Mouse (Mus musculus): ENCODE data around the gene P3h3. TPM values are rescaled to one million over a fixed set of nuclear protein-coding genes. Genes with fewer than 3 reads are reported as not detected.
A peak's percentile ranks its signal among the peaks of the same experiment; 100 is the strongest.
"Not testable (repeated sequence)": the region's sequence is repeated elsewhere in the genome, so short reads cannot be mapped to it uniquely, and the experiment has no call there.

Gene P3h3
- total RNA-seq, 2 experiments from 2014 or later = 25.9 to 32.9 TPM

DNA sequence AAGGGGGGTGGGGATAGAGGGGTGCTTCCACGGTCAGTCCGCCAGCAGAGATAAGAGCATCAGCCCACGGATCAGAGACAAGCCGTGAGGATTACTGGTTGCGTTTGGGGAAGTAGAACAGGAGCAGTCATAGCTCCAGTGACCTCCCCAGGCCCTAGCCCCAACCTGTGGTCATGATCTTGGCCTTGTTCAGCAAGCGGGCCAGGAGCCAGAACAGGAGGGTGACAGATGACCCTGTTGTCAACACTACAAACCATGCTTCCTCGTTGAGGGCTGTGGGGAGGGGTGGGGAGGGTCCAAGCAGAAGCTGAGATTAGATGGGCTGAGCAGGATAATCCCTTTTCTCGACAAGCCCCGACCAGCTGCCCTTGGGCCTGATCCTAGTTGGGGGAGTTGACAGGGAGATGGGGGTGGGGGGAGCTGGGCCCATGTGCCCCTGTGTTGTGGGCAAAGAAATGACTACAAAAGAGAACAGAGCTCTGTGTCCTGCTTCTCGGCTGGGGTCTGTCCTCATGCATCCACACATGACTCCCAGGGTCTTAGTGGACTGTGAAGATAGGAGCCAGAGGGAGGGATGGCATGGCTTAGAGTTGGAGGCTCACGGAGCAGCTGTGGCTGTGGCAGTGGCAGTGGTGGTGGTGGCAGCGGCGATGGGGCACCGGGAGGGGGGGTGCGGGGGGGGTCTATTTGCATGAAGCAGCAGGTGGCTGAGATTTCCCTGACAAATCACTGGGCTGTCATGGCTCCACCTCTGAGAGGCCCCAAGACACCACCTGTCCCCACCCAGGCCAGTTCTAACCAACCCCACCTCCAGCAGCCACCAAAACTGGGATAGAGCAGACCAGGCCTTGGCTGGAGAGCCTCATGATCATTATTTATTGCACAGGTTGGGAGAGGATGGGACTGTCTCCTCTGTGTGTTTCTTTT is 17.0 kb downstream of the P3h3 start, which contains the start of gene Gnb3:
Gene Gnb3 (minus strand): TSS at position 35 of the 927 bp plus-strand sequence.
- intact Hi-C loops (cut with DNase I) = no loop called here
- DNase-seq (ENCODE audit: low spot score in 2 of 2) = no peak

DNA sequence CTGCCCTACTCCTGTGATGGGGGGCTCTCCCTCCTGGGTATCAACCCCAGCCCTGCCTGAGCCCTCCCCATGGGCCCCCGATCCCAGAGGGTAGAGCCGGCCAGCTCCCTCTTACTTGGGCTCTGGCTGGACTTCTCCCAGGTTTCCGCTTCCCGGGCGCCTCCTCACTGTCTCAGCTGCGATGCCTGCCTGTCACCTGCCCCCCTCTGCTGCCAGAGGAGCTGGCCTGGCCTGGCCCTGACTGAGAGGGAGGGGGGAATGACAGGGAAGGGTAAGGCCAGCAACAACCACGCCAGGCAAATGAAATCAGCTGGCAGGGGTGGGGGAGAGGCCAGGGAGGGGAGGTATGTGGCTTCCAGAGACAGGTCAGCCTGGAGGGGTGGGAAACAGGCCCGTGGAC is 17.7 kb downstream of the P3h3 start:
- DNase-seq (ENCODE audit: low spot score in 2 of 2) = no peak
- intact Hi-C loops (cut with DNase I) = no loop called here

DNA sequence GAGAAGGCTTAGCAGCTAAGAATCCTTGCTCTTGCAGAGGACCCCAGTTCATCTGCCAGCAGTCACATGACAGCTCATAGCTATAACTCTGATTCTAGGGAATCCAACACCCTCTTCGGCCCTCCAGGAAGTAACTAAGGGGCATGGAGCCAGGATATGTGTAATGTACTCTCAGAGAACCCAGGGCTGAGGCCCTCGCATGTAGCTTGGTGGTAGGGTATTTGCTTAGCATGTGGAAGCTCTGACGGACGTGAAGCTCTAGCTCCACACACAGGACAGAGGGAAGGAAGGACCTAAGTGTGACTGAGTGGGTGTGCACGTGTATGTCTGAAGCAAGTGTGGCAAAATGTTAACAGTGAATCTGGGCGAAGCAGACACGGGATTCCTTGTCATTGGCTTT is 21.1 kb downstream of the P3h3 start:
- no peak for DNase-seq (ENCODE audit: low spot score in 2 of 2)
- intact Hi-C loops (cut with DNase I) = no loop called here

DNA sequence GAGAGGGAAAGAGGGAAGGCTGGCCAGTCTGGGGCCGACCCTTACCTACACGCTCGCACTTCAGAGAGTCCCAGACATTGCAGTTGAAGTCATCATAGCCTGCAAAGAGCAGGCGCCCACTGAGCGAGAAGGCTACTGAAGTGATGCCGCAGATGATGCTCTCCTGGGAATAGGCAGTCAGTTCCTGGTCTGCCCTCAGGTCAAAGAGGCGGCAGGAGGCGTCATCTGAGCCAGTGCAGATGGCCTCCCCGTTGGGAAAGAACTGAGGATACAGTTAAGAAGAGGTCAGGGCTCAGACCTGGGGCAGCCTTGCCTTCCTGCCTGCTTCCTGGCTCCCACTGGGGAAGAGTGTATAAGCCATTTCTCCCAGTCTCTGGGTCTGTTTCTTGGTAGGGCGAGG is 22.0 kb downstream of the P3h3 start:
- no peak for DNase-seq (ENCODE audit: low spot score in 2 of 2)
- intact Hi-C loops (cut with DNase I) = no loop called here

DNA sequence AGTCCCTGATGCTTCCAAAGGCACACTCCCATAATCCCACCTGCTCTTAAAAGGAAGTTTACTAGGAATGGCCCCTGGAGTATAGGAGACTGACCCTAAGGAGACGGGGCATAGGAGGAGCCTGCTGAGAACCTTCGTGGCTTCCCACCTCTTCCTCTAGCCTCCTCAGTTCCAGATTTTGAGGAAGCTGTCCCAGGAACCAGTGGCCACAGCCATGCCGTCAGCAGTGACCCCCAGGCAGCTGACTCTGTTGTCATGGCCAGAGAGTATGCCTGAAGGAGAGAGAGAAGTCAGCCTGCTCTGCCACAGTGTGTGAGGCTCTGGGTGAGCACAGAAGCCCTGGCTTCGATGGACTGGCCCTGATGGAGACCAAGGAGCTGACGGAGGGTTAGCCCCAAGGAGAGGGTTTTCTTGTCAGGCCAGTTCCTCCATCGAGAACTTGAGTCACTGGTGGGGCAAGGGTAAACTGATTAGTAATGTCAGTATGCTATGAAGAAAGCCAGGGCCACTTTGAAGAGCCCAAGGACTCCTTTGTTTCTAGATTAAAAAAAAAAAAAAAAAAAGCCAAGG is 23.0 kb downstream of the P3h3 start:
- intact Hi-C loops (cut with DNase I) = no loop called here
- no peak for DNase-seq (ENCODE audit: low spot score in 2 of 2)

DNA sequence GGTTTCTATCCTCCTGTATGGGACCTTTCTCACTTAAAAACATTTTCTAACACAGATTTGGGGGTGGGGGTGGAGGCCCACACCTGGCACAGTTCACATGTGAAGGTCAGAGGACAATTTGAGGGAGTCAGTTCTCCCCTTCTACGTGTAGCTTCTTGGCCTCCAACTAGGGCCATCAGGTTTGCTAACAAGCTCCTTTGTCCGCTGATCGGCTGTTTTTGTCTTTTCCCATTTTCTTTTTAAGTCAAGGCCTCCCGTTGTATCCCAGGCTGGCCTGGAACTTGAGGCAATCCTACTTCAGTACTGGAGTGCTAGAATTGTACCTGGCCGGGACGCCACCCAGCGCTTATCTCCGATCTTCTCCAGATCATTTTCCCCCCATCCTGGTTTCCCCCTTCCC is 25.9 kb downstream of the P3h3 start:
- DNase-seq (ENCODE audit: low spot score in 2 of 2) = no peak
- intact Hi-C loops (cut with DNase I) = no loop called here

DNA sequence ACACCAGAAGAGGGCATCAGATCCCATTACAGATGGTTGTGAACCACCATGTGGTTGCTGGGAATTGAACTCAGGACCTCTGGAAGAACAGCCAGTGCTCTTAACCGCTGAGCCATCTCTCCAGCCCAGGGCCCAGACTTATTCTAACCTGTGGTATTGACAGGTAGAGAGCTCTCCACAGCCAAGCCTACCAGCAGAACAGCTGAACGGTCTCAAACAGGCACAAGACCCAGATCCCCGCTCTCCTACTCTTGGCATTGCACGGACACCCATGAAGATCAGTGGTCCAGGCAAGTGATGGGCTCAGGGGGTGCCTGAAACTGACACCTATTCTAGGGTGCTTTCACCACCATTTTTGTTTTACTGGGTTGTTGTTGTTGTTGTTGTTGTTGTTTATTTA is 26.4 kb downstream of the P3h3 start:
- DNase-seq (ENCODE audit: low spot score in 2 of 2); intact Hi-C loops (cut with DNase I): not testable (repeated sequence)

DNA sequence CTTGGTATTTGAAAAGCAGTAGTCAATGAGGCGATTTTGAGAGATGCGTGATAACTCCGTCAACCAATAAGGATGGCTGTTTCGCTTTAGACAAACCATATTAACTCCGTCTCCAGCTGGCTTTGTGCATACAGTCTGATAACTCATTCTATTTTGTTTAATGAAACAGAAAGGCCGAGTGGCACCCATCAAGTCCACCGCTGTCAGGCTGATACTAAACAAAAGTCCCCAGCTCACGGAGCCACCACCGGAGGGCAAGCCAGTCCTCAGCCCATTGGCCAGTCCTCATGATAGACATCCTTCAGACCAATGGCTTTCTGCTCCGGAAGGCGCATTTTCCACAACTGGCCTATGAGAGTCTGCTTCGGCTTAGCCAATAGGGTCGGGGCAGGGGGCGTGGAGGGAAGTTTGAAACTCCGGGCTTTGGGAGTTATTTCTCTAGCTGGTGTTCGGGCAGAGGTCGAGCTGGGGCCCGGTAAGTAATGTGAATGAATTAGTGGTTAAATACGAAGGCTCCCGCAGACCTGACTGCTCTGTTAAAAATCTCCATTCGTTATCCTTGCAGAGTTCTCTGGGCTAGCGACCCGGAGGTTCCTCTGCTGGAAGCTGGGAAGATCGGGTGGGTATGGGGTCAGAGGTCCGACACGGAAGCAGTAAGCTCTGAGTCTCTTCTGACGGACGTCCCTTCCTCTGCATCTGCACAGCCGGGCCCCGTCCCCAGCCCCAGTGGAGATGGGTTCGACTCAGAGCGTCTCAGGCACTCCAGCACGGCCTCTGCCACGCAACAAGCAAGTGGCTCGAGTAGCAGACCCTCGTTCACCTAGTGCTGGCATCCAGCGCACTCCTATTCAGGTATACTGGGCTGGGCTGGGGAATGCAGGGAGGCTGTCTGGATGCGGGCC is 27.5 kb downstream of the P3h3 start:
- intact Hi-C loops (cut with DNase I) = no loop called here
- DNase-seq (ENCODE audit: low spot score in 2 of 2) = peak; percentile 95 to 97

DNA sequence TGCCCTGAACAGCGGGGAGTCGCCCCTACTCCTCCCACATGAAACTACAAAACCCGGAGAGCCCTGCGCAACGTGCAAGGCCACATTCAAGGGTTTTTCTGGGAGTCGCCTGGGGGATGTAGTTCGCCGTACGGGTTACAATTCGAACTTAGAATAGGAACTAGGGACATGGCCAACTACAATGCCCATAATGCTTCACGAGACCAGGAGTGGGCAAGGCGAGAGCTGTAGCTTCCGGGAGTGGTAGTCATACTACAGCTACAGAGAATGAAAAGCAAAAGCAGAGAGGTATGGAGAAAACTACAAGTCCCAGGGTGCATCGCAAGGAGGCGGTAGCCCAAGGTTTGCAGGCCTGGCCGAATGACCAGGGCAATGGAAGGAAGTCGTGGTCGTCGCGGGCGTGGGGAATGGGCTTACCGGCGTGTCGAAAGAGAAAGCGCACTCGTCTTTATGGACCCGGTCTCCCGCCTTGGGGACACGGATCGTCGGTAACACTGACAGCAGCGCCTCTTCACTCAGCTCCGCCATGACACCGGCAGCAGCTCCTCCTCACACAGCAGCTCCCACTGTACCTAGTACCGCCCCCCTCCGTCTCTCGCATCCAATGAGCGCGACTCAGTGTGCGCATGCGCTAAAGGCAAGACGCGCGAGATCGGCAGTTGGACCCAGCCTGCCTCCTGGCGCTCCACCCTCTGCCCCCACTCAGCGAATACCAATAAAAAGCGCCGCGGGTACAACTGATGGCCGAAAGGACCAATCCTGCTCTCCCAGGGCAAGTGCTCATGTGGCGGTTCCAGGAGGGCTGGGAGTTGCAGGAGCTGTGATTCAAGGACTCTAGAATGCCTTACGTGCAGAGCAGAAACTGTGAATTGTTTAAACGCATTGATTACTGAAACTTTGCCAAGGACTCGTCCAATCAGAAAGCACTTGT is 28.4 kb downstream of the P3h3 start, which contains the start of the genes Usp5 and Cdca3:
Gene Usp5 (minus strand): TSS at position 617 of the 931 bp plus-strand sequence.
Gene Cdca3 (plus strand): TSS at position 680 of the 931 bp plus-strand sequence.
- intact Hi-C loops (cut with DNase I) = no loop called here
- DNase-seq (ENCODE audit: low spot score in 2 of 2) = peak; percentile 99

DNA sequence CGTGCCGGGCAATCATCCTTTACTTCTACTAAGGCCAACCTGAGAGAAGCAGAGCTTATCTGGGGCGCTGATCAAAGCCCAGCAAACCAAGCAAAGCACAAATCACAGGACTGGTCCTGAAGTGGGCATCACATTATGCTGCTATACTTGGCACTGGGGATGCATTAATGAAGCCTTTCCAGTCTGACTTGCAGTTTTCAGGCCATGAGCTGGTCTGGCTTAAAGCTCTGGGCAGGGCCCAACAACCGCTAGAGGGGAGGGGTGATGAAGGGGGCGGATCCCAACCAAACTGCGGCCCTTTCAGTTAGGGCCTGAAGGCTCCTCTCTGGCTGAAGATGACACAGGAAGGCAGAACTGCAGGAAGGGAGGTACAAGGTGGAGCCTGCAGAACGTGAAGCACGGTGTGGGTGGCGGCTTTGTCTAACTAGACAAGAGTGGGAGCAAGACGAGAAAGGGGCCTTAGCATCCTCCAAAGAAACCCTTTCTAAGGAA is 29.4 kb downstream of the P3h3 start:
- DNase-seq (ENCODE audit: low spot score in 2 of 2) = no peak
- intact Hi-C loops (cut with DNase I) = no loop called here

DNA sequence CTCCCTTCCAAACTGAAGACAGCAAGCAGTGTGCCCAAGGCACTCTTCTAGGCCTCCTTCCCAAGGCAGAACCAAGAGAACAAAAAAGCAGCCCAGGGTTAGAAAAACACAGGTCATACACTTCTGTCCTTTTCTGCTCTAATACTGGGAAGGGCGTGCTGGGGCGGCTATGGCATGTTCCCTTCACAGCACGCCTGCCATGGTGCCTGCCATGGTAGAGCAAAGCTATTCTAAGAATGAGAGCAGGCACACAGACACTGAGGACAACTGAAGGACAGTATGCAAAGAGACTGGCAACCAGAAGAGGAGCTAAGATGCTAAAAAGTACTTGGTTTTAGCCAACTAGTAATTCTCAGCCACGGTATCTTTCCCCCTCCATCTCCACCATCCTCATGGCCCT is 35.5 kb downstream of the P3h3 start:
- intact Hi-C loops (cut with DNase I) = no loop called here
- DNase-seq (ENCODE audit: low spot score in 2 of 2) = no peak

DNA sequence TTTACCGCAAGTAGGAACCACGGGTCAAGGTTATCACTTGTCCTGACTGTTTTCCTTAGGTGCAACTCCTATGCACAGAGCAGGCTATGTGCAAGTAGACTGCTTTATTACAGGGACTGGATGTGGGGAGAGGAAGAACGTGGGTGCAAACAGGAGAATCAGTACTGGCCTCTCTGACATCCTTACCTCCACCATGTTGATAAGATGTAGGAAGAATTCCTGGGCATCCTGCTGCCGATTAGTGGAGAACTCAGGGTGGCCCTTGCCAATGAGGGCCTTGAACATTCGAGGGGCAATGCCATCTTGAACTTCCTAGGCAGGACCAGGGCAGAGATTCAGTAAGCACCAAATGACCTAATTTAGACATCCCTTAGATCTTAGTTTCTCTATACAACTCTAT is 36.7 kb downstream of the P3h3 start:
- DNase-seq (ENCODE audit: low spot score in 2 of 2) = no peak
- intact Hi-C loops (cut with DNase I) = no loop called here

DNA sequence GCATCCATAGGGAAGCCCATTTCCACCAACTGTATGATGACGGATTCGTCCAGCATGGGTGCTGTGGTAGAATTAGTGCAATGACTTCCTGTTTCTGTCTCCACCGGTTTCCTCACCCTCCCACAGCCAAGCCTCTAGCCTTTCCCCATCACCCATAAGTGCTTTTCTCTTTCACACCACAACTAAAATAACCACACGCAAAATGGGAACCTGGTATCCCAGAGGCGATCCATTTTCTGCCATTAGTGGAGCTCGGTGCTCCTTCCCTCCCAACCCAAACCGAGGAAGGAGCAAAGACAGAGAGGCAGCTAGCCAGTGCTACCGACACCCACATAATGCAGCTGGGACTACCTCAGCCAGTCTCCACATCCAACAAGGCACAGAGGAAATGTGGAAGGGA is 39.6 kb downstream of the P3h3 start:
- no peak for DNase-seq (ENCODE audit: low spot score in 2 of 2)
- intact Hi-C loops (cut with DNase I) = no loop called here

DNA sequence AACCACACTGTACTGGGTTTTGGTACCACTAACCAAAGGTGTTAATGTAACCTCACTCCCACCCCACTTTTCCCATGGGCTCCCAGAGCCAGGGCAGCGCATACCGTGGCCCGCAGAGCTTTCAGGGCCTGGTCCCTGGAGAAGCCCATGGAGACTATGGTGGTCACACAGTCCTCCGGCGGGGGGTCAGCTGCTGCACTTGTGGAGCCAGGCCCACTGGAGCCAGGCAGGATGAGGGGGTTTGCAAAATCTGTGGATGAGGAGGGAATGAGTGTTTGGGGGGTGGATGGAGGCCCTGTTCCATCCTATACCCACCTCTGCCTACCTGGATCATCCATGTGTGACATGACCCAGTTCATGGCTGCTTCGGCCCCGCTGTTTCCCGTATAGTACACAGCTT is 40.0 kb downstream of the P3h3 start:
- intact Hi-C loops (cut with DNase I) = no loop called here

DNA sequence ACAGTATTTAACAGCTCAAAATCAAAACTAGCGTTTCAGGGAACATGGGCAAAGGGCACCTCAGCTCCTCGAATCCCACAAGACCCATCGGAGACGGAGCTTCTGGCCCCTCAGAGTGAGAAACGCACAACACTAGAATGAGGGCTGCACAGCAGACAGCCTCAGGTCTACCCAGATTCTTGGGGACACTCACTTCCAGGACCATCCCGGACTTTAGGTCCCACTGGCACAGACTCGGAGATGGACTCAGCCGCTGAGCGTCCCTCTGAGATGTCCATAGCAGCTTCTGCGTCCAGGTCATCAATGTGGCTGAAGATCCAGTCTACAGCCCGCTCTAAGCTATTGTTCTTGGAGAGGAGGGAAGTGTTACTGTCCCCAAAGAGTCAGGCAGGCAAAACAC is 40.4 kb downstream of the P3h3 start:
- intact Hi-C loops (cut with DNase I) = no loop called here
- no peak for DNase-seq (ENCODE audit: low spot score in 2 of 2)

More for the DNA sequence above, 40.0 kb downstream of the P3h3 start:
- no peak for DNase-seq (ENCODE audit: low spot score in 2 of 2)

DNA sequence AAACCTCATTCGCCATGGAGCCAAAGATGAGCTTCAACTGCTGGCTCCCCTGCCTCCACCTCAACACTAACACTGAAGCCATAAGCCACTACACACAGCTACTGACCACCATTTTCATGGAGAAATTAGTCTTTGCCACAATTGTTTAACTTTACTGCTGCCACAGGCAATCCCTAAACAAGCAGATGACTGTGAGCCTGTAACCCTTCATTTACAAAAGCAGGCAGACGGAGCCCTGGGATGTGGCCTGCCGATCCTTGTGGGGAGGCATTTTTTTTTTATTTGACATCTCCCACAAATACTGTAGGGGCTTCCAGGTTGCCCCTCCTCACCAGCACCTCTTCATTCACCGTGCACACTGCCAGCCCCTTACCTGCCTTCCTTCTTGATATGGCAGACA is 40.9 kb downstream of the P3h3 start:
- DNase-seq (ENCODE audit: low spot score in 2 of 2) = no peak
- intact Hi-C loops (cut with DNase I) = no loop called here

DNA sequence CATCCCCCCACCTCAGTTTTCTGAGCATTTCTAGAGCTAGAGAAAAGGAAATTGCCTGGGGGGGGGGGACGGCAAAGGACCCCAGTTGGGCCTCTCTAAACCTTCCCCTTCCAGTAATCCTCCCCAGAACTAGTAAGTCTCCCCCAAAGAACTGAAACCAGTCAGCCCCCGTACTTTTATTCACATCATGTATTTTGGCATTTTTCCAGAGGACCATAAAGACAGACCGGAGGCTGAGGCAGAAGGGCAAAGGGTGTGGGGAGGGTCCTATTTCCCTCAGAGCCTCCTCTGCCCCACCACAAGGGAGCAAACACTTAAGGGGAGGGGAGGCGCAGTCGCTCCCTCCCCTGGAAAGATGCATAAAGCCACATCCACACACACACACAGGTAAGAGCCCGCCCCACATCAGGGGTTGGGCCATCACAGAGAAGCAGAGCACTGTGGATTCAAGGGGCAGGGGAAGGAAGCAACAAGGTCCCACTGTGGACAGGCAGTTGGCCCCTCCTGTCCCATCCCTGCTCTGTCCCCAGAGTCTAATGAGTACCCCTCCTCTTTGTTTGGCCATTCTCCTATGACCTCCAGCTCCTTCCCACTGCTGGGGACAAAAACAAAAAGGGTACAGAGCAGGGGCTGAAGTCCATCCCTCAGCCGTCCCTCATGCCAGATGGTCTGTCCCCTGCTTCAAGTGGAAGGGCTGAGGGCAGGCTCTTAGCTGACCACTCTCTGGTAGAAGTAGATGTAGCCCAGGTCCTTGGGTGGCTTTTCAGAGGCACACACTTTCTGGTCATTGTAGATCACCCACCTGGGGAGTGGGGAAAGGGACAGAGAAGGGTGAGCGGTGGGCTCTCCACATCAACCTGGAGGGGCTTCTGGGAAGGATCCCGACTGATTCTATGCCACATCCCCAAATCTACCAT is 42.4 kb downstream of the P3h3 start:
- no peak for DNase-seq (ENCODE audit: low spot score in 2 of 2)
- intact Hi-C loops (cut with DNase I) = no loop called here

DNA sequence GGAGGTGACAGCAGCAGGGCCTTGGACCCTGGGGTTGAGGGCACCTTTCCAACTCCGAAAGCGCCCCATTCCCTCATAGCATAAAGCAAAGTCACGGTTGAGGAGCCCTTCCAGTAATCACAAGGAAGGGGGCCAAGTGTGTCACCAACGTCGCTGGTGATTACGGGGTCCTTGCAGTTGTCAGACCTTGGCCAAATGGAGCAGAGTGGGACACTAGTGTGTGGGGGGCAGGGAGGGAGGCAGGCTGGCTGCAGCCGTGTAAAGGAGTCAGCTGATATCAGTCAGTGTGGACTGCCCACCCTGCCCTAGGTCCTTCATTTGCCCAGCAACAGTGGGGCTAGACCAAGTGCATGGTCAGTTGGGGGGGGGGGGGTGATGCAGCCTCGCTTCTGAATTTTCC is 43.1 kb downstream of the P3h3 start:
- intact Hi-C loops (cut with DNase I) = no loop called here
- no peak for DNase-seq (ENCODE audit: low spot score in 2 of 2)

All from left cerebral cortex, postnatal 14 days (tissue).